Mouse (Mus musculus): ENCODE results near the gene Yars2.
"Not testable (repeated sequence)": the region's sequence is repeated elsewhere in the genome, so short reads cannot be mapped to it uniquely, and the experiment has no call there.

Gene Yars2

GRCm38 (mm10) chr16:16302369-16303137 lies at the start of gene Yars2:
TSS of gene Yars2 (plus strand) at chr16:16302965.
- peak; percentile 98 for ATAC-seq (ENCODE audit: insufficient number of reproducible peaks, low FRiP score, low TSS enrichment)

- no peak for ATAC-seq (ENCODE audit: insufficient number of reproducible peaks, low FRiP score, low TSS enrichment)
Measured at GRCm38 (mm10) chr16:16253326-16254074, 49.3 kb upstream of the Yars2 start.

DNA sequence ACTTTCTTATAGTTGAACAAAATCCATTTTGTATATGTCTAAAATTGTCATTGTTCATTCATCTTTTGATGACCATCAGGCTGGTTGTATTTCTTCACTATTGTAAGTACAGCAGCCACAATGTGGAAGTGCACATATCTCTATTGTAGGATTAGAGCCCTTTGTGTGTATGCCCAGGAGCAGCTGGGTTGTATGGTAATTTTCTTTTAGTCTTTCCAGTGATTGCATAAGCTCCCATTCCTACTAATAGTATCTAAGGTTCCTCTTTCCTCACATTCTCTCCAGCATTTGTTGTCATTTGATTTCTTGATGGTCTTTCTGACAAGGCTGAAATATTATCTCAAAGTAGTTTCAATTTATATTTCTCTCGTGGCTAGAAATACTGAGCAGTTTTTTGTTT lies 47.5 kb upstream of the Yars2 start:
- ATAC-seq (ENCODE audit: insufficient number of reproducible peaks, low FRiP score, low TSS enrichment) = no peak

DNA sequence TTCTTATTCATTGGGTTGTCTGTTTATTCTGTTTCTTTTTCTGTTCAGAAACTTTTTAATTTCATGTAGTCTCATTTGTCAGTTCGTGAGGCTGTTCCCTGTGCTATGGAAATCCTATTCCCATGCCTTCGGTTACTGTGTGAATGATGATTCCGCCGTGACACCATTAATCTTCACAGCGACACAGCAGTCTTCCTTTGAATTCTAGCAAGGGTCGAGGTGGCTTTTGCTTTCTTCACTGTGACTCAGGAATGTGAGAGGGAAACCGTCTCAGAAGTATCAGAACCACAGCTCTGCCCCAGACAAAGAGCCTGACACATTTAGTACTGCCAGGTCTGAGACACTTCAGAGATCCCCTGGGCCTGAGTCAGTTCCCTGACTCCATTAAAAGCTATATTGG lies 46.9 kb upstream of the Yars2 start:
- no peak for ATAC-seq (ENCODE audit: insufficient number of reproducible peaks, low FRiP score, low TSS enrichment)

DNA sequence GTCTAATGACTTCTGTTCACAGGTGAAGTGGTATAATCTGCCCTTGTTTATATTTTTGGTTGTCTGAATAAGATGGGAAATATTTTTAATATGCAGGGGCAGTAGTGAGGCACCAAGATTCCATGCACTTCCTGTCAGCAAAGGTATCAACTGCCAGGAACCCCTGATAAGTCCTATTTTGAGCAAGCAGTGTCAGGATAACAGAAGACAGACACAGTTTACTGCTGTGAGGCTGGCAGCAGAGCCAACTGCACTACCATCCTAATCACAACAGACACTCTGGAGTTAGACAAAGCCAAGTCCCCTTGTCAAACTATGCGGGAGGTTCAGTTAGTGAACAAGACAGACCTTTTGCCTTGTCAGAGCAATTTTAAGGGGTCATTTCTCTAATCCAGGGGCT lies 46.1 kb upstream of the Yars2 start:
- no peak for ATAC-seq (ENCODE audit: insufficient number of reproducible peaks, low FRiP score, low TSS enrichment)

DNA sequence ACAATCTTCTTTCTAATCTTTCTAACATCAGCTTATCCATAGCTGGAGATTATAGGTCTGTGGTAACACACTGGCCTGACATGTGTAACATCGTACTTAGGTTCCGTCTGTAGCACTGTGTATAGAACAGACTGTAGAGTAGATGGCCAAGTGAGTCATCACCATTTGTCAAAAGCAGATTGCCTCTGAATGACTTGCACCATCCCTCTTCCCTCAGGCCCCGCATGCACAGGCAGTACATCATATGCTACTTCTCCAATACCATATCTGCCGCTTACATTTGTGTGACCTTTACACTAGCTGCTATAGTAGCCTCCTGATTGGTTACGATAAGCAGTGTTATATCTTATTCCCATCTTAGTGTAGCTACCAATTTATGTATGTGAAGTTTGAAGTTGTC lies 41.9 kb upstream of the Yars2 start:
- ATAC-seq (ENCODE audit: insufficient number of reproducible peaks, low FRiP score, low TSS enrichment) = no peak

DNA sequence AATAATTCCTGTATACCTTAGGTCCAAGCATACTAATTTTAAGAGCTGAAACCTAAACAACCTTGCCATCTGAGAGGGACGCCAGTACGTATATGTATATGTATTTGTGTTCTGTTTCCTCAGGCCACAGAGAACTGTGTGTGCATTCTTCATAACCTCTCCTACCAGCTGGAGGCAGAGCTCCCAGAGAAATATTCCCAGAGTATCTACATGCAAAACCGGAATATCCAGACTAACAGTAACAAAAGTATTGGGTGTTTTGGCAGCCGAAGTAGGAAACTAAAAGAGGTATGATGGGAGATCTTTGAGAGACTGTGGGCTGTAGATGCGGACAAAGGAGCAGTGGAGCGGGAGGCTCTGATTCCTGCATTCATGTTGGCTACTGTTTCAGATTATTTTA lies 41.3 kb upstream of the Yars2 start:
- no peak for ATAC-seq (ENCODE audit: insufficient number of reproducible peaks, low FRiP score, low TSS enrichment)

- ATAC-seq (ENCODE audit: insufficient number of reproducible peaks, low FRiP score, low TSS enrichment) = no peak
Measured at GRCm38 (mm10) chr16:16262436-16262835, 40.3 kb upstream of the Yars2 start.

GRCm38 (mm10) chr16:16272978-16273377 lies 29.8 kb upstream of the Yars2 start:
- no peak for ATAC-seq (ENCODE audit: insufficient number of reproducible peaks, low FRiP score, low TSS enrichment)

DNA sequence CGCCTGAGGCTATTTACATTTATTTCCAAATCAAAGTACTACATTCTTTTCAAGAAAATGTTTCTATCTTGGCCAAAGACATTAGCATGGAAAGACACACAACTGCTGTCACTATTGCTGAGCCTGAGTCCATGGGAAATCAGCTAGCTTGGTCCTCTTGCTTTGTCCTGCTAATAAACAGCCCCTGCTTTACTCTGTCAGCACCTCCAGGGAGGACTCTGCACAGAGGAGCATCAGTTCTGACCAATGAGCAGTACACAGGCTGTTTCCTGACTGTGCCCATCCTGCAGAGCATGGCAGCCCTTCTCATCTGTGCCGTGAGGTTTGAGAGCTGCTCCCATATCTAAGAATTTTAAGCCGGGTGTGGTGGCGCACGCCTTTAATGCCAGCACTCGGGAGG lies 29.0 kb upstream of the Yars2 start:
- no peak for ATAC-seq (ENCODE audit: insufficient number of reproducible peaks, low FRiP score, low TSS enrichment)

- peak; percentile 49 for ATAC-seq (ENCODE audit: insufficient number of reproducible peaks, low FRiP score, low TSS enrichment)
Measured at GRCm38 (mm10) chr16:16303138-16303827, 518 bp downstream of the Yars2 start.

DNA sequence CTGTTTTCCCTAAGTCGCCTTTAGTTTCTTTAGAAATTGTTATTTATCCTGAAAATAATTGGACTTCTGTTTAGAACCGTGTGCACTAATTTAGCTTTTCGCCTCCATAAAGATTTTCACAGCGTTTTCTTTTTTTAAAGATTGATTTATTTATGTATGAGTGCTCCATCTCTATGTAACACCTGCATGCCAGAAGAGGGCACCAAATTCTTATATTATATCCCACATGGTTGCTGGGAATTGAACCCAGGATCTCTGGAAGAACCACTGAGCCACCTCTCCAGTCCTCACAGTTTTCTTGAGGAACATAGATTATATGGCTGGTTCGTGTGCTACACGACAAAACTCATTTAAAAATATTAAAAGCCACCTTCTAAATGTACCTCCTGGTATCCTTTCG lies 1.1 kb downstream of the Yars2 start:
- no peak for ATAC-seq (ENCODE audit: insufficient number of reproducible peaks, low FRiP score, low TSS enrichment)

- no peak for ATAC-seq (ENCODE audit: insufficient number of reproducible peaks, low FRiP score, low TSS enrichment)
Measured at GRCm38 (mm10) chr16:16311319-16311718, 8.6 kb downstream of the Yars2 start.

DNA sequence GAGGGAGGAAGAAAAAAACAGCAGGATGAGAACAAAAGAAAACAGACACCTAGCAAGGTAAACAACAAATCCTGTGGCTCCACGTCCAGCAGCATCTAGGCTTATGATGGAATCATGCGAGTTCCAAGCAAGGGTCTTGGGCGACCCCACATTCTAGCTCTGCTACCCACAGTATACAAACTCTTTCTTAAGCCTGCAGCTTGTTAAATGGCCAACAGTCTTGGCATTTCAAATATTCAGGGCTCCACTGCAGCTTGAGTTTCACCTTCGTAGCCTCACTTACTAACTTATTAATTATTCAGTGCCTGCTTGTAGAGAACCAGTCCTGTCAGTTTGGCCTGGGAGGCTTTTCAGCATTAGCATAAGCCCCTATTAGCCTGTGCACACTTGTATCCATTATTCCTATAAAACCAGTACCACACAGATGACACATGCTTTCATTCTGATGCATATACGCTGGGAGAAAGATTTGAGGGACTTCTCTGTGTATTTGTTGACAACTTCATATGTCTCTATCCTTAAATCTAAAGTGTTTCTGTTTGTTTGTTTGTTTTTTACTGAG lies 23.1 kb downstream of the Yars2 start:
- ATAC-seq (ENCODE audit: insufficient number of reproducible peaks, low FRiP score, low TSS enrichment) = no peak

DNA sequence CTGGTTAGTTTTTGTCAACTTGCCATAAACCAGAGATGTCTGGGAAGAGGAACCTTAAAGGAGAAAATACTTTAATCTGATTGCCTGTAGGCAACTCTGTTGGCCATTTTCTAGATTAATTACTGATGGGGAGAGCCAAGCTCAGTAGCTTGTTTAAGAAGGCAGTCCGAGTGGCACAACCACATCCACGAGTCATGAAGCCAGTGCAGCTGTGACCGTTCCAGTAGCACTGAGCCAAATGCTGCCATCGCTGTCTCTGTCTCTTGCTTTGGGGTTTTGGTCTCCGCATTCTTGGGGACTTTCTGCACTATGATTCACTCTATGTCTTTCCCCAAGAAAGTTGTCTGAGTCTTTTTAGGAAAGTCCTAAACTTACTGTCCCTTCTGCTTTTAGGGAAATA lies 43.7 kb downstream of the Yars2 start:
- ATAC-seq (ENCODE audit: insufficient number of reproducible peaks, low FRiP score, low TSS enrichment) = no peak

DNA sequence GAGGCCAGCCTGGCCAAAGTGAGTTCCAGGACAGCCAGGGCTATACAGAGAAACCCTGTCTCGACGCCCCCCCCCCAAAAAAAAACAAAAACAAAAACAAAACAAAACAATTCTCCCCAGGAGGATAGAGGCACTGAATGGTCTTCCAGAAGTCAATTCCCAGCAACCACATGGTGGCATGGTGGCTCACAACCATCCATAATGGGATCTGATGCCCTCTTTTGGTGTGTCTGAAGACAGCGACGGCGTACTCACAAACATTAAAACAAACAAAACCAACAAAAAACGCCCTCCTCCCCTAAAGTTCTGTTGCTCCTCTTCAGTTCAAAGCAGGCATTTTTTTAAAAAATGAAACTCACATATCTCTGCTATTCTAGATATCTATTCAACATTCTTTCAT lies 55.1 kb downstream of the Yars2 start:
- ATAC-seq (ENCODE audit: insufficient number of reproducible peaks, low FRiP score, low TSS enrichment) = no peak

DNA sequence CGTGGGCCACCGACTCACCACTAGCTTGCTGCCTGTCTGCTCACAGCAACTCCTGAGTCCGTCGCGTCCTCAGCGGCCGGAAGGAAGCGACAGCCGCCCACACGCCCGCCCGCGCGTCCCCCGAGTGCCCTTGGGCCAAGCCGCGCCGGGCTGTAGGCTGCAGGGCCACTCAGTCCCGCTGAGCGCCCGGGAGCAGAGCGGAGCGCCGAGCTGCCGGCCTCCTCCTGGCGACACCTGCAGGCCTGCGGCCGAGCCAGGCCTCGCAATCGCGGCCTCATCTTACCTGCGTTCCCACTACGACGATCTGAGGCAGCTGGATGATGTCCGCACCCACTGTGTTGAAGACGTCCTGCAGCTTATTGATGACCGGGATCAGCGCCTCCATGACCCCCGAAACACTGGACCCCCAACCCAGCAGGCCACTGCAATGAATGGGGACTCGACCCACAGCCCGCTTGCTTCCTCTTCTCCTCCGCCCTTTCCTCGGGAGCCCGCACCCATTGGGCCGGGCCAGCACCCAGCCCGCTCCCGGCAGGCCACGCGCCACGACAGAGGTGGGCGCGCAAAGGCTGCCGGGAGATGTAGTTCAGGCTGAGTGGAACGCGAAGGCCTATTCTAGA lies 55.8 kb downstream of the Yars2 start, which contains the start of gene Dnm1l:
Dnm1l (minus strand) TSS at position 479 of the 620 bp plus-strand sequence.
- ATAC-seq (ENCODE audit: insufficient number of reproducible peaks, low FRiP score, low TSS enrichment) = peak; percentile 100

GRCm38 (mm10) chr16:16359101-16359482 lies 56.3 kb downstream of the Yars2 start:
- not testable (repeated sequence) for ATAC-seq (ENCODE audit: insufficient number of reproducible peaks, low FRiP score, low TSS enrichment)

Measured in cerebellum, adult (tissue).